Mouse (Mus musculus): Measurements from ENCODE around the gene Asb4.

Asb4 gene

DNA sequence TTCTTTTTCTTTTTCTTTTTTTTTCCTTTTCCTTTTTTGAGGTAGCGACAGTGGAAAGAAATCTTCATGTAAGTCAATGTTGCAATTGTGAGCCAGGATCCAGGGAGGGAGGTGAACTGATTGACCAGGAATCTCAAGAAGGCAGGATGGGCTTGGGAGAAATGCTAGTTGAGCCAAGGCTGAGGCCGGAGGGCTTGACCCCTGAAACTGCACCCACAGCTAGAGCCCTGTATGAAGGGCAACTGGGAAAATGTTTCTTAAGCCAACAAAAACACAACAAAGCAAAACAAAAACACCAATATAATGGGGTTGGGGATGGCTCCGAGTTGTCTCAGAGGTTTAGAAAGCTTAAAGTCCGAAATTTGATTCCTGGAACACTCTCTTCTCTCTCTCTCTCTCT is 65.2 kb downstream of the Asb4 start:
- no peak for DNase-seq

DNA sequence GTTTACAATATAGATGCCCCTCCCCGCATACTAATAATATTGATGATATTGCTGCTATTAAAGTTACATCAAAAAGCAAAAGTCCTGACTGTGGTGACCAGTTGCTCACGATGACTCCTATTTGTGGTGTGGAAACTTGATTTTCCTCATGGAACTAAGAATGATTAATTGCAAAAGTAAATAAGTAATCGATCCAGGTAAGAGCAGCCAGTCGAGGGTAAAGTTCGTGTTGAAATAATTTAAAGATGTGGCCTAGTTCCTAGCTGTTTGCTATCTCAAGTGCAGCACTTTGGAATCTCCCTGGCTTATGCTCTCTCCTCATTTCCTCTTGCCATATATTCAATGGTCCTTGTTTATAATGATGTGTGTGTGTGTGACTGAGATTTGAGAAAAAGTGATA is 66.7 kb downstream of the Asb4 start:
- no peak for DNase-seq

DNA sequence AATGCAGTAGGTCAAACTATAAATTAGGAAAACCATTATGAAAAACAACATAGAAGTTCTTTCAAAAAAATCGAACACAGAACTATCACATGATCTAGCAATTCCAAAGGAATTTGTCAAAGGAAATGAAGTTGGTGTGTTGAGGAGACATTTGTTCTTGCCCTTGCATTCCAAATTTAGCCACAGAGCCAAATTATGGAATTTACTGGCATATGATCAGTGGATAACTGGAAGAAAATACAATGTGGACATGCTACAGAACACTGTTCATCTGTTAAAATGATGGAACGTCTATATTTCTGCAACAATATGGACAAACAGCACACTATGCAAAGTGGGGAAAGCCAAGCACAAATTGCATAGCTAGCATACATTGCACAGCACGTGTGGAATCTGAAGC is 72.7 kb downstream of the Asb4 start:
- no peak for DNase-seq

DNA sequence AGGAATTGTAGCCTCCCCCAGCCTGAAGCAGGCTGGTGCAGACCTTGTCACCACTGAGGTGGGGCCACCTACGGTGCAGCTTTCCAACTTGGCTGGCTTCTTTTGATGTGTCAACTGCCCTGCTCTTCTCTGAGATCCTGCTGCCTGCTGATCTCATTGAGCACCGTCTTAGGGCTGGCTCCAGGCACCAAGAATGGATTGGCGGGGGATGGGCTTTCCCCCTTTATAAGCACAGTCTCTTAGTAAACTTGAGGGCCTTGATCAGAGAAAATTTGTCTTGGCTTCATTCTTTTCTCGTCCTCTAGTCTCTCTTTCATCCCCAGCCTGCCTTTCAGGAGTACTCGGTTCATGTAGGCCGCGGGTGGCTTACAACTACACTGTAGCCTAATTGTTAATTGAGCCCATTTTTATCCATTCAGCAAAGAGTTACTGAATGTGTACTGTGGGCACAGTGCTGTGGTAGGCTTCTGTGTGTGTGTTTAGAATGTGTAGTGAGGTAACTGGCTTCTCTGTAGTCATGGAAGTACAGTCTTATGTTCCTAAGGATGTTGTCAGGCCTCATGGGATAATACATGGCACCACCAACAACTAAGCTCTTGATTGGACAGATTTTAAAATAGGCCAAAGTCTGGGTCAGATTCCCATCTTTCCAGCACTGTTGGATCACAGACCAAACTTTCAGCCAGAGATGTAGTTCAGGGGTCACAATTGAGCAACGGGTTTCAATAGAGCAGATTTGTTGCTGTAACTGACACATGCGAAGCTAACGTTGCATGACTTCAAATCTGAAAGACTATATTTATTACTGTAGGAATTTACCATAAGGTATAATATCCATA is 87.5 kb downstream of the Asb4 start:
- no peak for DNase-seq

DNA sequence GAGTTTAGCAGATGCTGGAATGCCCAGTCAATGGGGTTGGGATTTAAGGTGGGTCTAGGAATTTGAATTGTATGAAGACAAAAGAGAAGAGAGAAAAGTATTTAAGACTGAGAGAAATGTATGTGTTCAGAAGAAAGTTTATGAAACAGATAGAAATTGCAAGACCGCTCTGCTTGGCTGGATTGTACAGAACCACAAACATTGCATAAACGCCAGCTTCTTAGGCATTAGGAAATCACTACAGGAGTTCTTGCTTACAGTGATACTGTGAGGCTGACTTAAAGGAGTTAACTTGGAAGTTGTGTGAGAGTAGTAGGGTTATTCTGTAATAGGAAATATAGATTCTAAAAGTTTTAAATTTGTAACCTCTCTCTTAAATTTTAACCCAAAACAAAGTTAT is 89.5 kb downstream of the Asb4 start:
- DNase-seq: no peak

DNA sequence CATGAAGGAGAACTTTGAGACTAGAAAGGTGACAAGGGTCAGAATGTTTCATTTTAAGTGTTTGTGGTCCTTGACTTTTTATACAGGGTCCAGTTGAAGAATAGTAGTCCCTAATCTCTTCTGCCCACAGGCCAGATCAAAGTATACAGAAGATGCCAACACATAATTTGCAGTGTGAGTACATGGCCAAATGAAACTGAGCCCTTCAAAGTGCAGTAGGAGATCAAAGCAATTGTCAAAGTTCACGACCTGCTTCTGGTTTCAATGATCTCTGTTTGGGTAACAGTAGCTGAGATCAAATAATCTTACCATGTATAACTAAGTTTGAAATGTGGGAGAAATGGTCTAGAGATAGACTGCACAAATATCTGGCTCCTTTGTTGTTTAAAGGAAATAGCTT is 90.8 kb downstream of the Asb4 start:
- no peak for DNase-seq

DNA sequence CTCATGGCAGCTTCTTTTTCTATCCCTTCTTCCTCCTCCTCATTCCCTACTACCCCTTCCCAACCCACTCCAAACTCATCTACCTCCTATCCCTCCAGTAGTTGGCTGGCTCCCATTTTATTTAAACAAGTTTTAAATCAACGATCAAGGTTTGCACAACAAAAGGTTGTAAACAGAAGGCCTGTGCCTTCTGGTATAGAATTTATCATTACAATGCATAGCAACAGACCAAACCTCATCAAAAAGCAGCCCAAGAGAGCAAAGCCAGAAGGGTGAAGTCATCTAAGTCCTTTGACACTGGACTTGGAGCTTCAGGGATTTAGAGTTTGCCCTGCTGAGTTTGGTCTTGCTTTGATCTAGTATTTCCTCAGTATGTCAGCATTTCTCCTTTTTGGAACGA is 97.9 kb downstream of the Asb4 start:
- no peak for DNase-seq

DNA sequence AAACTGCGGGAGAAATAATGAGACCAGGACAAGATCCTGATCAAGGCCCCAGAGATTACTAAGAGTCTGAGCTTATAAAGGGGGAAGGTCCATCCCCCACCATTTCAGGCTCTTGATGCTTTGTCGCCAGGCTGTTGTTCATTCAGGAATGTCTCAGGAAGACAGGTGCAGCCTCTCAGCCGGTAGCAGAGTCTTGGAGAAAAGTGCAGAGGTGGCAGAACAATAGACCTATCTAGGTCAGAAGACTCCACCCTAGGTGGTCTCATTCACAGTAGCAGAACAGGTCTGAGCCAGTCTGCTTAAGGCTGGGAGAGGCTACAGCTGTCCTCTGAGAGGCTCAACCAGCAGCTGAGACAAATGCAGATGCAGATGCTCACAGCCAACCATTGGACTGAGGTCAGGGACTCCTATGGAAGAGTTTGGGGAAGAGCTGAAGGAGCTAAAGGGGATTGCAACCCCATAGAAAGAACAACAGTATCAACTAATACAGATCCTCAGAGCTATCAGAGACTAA is 99.1 kb downstream of the Asb4 start:
- no peak for DNase-seq
